Mouse (Mus musculus) lung, embryonic 14.5 days (tissue): ENCODE results near the gene Lman2l. TPM values are rescaled to one million over a fixed set of nuclear protein-coding genes. Genes with fewer than 3 reads are reported as not detected.
A peak's percentile ranks its signal among the peaks of the same experiment; 100 is the strongest.

Experiments used
- ATAC-seq: fragments of 200-750 bp; cut with Nextera tagmentation; 2 replicates; pipeline ENCODE4 v1.8.0; 2017; ENCODE audit warnings: mild to moderate bottlenecking, moderate TSS enrichment, moderate library complexity; ENCODE audit not compliant: insufficient read depth
- DNase-seq: peaks from one replicate; pipeline ENCODE4 v3.0.0-alpha.2; 2015
- H3K27ac ChIP-seq: fragments of 300-500 bp; sonication (generic); 2 replicates; pipeline ENCODE4 v1.5.1; 2014; ENCODE audit warnings: low read depth, mild to moderate bottlenecking, moderate library complexity
- H3K27me3 ChIP-seq: fragments of 300-500 bp; sonication (generic); 2 replicates; pipeline ENCODE4 v1.6.1; 2014; ENCODE audit warnings: low read length, control low read depth; ENCODE audit not compliant: insufficient read depth
- H3K36me3 ChIP-seq: fragments of 300-500 bp; sonication (generic); 2 replicates; pipeline ENCODE4 v1.6.1; 2014; ENCODE audit warnings: control low read depth; ENCODE audit not compliant: insufficient read depth
- H3K4me1 ChIP-seq: fragments of 300-500 bp; sonication (generic); 2 replicates; pipeline ENCODE4 v1.6.1; 2014; ENCODE audit warnings: antibody characterized with exemption, control low read depth; ENCODE audit not compliant: insufficient read depth
- H3K4me2 ChIP-seq: fragments of 300-500 bp; sonication (generic); 2 replicates; pipeline ENCODE4 v1.6.1; 2014; ENCODE audit warnings: mild to moderate bottlenecking
- H3K4me3 ChIP-seq: fragments of 300-500 bp; sonication (generic); 2 replicates; pipeline ENCODE4 v1.5.1; 2014; ENCODE audit warnings: low read depth, low read length
- H3K9ac ChIP-seq: fragments of 300-500 bp; sonication (generic); 2 replicates; pipeline ENCODE4 v1.6.1; 2014
- H3K9me3 ChIP-seq: fragments of 300-500 bp; sonication (generic); 2 replicates; pipeline ENCODE4 v1.6.1; 2016; ENCODE audit warnings: low read depth, low read length, control low read depth
- CTCF ChIP-seq: IDR thresholded peaks from 2 replicates; pipeline ENCODE4 v1.5.1; 2016; ENCODE audit warnings: antibody characterized with exemption, low read depth
- WGBS: fragments of 180-500 bp; shearing (Covaris S2); extraction: QIAGEN DNeasy Blood & Tissue Kit; methylation state at CpG from one replicate; pipeline ENCODE4 v1.1.7; 2014; 5-methylcytosine and 5-hydroxymethylcytosine counted together
- polyA plus RNA-seq: library from polyadenylated mRNA; unstranded; fragments of >200 nt; fragmentation: Nextera tagmentation; extraction: Ambion mirVana; gene quantifications from 2 replicates; pipeline ENCODE4 v1.2.1, GENCODE M21; 2014

Gene Lman2l
- polyA plus RNA-seq, 1 experiment from 2014 or later = 27.4 TPM

DNA sequence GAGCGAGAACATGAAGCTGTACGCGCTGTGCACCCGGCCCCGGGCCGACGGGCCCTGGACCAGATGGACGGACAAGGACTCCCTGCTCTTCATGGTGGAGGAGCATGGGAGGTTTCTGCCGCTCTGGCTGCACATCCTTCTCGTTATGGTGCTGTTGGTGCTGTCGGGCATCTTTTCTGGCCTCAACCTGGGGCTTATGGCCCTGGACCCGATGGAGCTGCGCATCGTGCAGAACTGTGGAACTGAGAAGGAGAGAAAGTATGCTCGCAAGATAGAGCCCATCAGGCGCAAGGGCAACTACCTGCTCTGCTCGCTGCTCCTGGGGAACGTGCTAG is 27.0 kb upstream of the Lman2l start:
- peak; percentile 25; the same call in 1 of the 2 replicates for ATAC-seq

DNA sequence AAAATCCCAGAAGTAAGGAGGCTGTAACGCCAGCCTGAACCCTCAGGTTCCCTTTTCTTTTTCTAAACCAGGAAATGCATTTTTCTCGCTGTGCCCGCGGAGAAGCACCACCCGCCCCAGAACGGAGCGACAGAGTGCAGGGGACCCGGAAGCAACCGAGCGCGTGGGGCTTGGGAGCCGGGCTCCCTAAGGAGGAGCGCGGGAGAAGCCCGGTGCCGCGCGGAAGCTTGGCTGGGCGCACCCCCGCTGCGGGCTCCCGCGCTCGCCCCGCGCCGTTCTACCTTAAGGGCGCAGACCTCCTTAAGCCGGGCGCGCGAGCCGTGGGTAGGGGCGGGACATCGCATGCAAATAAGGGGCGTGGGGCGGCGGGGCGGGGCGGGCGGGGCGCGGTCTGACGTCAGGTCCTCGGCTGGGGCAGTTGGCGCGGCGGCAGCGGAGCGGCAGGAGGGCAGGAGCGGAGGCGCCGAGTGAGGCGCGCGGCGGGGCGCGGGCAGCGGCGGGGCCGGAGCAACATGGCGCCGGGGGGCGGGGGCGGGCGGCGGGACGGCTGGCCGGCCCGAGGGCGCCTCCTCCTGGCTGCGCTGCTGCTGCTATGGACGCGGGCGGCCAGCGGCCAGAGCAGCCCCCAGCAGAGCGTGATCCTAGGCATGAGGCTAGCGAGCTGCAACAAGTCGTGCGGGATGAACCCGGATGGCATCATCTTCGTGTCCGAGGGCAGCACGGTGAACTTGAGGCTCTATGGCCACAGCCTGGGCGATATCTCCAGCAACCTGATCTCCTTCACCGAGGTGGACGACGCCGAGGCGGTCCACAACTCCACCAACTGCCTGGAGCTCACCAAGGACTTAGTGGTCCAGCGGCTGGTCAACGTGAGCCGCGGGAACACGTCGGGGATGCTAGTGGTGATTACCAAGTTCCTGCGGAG is 26.4 kb upstream of the Lman2l start, which contains the start of gene Cnnm4:
Gene Cnnm4 (plus strand): TSS at position 440 of the 925 bp plus-strand sequence.
- Histone ChIP-seq H3K4me1 (peaks cover 36% of the 10 kb centered on the region), H3K36me3 (no peaks in the 10 kb centered on the region), H3K9ac (peak within 1 kb of the TSS; percentile 65), H3K27me3 (no peaks in the 10 kb centered on the region), H3K4me3 (peak within 1 kb of the TSS; percentile 55), H3K4me2 (peak within 1 kb of the TSS; percentile 89), H3K27ac (peak within 1 kb of the TSS; percentile 1; the same call in 1 of the 2 replicates), H3K9me3 (no peaks in the 10 kb centered on the region)
- WGBS = under 1% methylated on average over 78 of the region's 98 CpGs
- ATAC-seq = peak; percentile 93
- DNase-seq = peak; percentile 93
- TF ChIP-seq CTCF = peak; percentile 49

More for the DNA sequence above, 27.0 kb upstream of the Lman2l start:
- Histone ChIP-seq H3K9ac (peak overlapping the region; percentile 65), H3K9me3 (no peaks in the 10 kb centered on the region), H3K36me3 (no peaks in the 10 kb centered on the region), H3K27me3 (no peaks in the 10 kb centered on the region), H3K4me1 (peaks cover 36% of the 10 kb centered on the region), H3K4me3 (peak overlapping the region; percentile 55), H3K27ac (no peak overlapping the region), H3K4me2 (peak overlapping the region; percentile 89)
- DNase-seq = no peak
- WGBS = 9% methylated on average over 18 of the region's 18 CpGs
- TF ChIP-seq CTCF = no peak

DNA sequence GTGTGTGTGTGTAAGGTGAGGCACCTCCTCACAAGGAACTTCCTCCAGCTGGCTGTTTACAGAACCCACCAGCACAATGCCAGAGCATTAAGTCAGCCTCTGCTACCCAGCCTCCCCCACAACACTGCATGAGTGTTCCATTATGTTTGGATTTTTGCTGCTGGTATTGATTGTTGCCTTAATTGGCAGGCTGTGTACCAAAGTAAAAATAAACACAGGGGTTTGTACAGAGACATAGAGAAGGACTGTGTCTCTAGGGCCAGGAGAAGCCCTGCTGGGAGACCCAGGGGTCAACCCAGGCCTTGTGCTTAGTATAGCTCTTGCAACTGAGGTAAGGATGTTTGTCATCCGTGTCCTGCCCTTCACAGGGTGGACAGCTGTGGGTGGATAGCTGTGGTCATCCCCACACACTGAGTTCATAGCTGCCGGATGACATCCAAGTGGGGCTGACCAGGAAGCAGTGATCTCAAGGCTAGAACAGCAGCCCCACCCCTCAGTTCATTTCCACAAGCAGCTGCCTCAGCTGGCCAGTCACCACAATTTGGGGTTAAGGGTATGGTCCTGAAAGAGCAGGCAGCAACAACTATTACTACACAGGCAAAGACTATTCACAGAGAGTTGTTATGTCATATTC is 24.9 kb upstream of the Lman2l start:
- Histone ChIP-seq H3K27ac (no peak overlapping the region), H3K9ac (no peak overlapping the region)
- TF ChIP-seq CTCF = no peak

DNA sequence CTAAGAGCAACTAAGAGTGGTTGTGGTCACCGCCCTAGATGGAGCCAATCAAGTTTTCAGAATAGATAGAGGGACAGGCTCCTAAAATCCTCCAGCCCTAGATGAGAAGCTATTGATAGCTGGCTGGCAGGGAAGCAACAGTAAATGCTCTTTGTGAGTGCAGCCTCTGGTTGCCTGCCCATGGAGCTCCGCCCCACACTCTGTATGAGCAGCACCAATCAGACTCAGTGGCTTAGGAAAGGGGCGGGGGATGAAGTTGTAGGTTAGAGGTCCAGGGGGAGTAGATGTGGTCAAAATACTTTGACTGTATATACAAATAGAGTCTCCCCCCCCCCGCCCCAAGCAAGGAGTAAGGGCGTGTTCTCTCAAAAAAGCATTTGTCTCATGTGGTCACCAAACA is 22.4 kb upstream of the Lman2l start:
- Histone ChIP-seq H3K4me3 (no peak overlapping the region), H3K9me3 (no peaks in the 10 kb centered on the region), H3K4me1 (peaks cover 5% of the 10 kb centered on the region), H3K36me3 (no peaks in the 10 kb centered on the region), H3K4me2 (no peak overlapping the region), H3K9ac (no peak overlapping the region), H3K27ac (no peak overlapping the region), H3K27me3 (no peaks in the 10 kb centered on the region)
- TF ChIP-seq CTCF = no peak
- no peak for DNase-seq
- 61% methylated on average over 5 of the region's 5 CpGs for WGBS
- no peak for ATAC-seq

More for the DNA sequence above, 24.9 kb upstream of the Lman2l start:
- peaks cover 29% of the 10 kb centered on the region for H3K4me1 ChIP-seq
- H3K9me3 ChIP-seq = no peaks in the 10 kb centered on the region
- no peaks in the 10 kb centered on the region for H3K27me3 ChIP-seq
- ATAC-seq = no peak
- WGBS = 43% methylated on average over 2 of the region's 2 CpGs
- H3K4me3 ChIP-seq = no peak overlapping the region
- H3K4me2 ChIP-seq = no peak overlapping the region
- no peak for DNase-seq
- H3K36me3 ChIP-seq = no peaks in the 10 kb centered on the region

DNA sequence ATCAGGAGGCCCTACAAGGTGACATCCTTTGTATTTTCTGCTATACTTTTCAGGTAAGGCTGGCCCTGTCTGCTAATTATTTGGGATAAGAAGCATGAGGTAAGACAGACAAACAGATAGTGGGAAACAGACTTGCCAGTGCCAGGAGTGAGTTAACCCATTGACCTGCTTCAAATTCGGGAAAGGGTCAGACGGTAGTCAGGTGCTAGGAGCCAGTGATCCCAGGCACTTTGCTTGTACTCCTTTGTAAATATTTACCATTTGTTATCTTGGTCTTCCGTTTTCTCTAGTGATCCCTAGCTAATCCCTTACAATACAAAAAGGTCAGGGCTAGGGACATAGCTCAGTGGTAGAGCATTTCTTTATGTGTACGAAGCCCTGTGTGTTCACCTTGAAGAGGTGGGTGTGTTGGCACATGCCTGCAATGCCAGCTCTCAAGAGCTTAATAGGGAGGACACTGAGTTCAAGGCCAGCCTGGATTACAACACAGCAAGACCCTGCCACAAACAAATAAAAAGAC is 20.6 kb upstream of the Lman2l start:
- Histone ChIP-seq H3K4me1 (no peaks in the 10 kb centered on the region), H3K9me3 (no peaks in the 10 kb centered on the region), H3K36me3 (no peaks in the 10 kb centered on the region), H3K4me3 (no peak overlapping the region), H3K9ac (no peak overlapping the region), H3K27me3 (no peaks in the 10 kb centered on the region), H3K27ac (no peak overlapping the region), H3K4me2 (no peak overlapping the region)
- DNase-seq (no peak), ATAC-seq (no peak)
- WGBS = 25% methylated on average over 4 of the region's 4 CpGs
- no peak for TF ChIP-seq CTCF

DNA sequence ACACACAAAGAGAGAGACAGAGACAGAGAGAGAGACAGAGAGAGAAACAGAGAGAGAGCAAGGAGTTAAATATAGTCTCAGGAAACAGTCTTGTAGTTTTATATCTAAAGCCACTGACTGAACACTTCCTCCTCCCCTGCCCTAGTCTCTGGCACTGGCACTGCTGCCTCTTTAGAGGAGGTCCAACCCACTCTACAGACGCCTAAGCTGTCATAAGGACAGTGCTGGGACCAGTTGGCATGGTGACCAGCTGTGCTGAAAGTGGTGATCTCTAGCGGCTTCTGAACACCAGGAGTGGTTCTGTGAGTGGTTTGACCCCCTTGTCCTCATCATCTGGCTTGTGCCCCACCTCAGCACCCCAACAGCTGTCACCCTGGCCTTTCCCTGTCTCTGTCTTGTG is 16.8 kb upstream of the Lman2l start:
- Histone ChIP-seq H3K27me3 (no peaks in the 10 kb centered on the region), H3K4me2 (no peak overlapping the region), H3K9ac (no peak overlapping the region), H3K4me3 (no peak overlapping the region), H3K9me3 (no peaks in the 10 kb centered on the region), H3K27ac (no peak overlapping the region), H3K36me3 (no peaks in the 10 kb centered on the region), H3K4me1 (no peaks in the 10 kb centered on the region)
- DNase-seq (no peak), ATAC-seq (no peak)
- TF ChIP-seq CTCF = no peak
- 20% methylated on average over 2 of the region's 2 CpGs for WGBS

DNA sequence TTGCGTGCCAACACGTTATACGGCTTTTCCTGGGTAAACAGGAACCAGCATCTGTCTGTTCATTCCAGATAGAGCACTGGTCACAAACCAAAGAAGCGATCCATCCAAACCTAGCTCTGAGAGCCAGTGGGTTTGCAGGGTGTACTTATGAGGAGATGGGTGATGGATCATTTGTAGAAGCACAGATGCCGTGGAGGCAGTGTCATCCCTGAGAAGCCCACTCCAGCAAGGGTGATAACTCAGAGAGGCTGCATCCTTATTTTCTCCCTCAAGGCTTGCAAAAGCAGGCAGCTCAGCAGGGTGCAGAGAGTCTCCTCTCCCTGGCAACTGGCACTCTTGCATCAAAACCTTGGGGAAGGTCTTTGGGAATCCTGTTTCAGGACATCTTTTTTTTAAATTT is 13.1 kb upstream of the Lman2l start:
- DNase-seq = no peak
- Histone ChIP-seq H3K9me3 (no peaks in the 10 kb centered on the region), H3K4me2 (no peak overlapping the region), H3K9ac (no peak overlapping the region), H3K27ac (no peak overlapping the region), H3K27me3 (no peaks in the 10 kb centered on the region), H3K36me3 (no peaks in the 10 kb centered on the region), H3K4me1 (no peaks in the 10 kb centered on the region), H3K4me3 (no peak overlapping the region)
- no peak for ATAC-seq
- no peak for TF ChIP-seq CTCF
- WGBS = 74% methylated on average over 5 of the region's 5 CpGs
